Mouse (Mus musculus) cerebellum, adult 9-10 months (tissue): ENCODE data around the gene Hand1.

Experiments used
- DNase-seq: peaks from one replicate; pipeline ENCODE4 v3.0.0; 2022

Gene Hand1

GRCm38 (mm10) chr11:57801766-57802510 is 30.7 kb downstream of the Hand1 start:
- DNase-seq: peak; percentile 39

GRCm38 (mm10) chr11:57800971-57801765 is 31.4 kb downstream of the Hand1 start, which contains the start of gene Sap30l:
Gene Sap30l, plus strand, starts transcription at chr11:57801637.
- DNase-seq: peak; percentile 97

DNA sequence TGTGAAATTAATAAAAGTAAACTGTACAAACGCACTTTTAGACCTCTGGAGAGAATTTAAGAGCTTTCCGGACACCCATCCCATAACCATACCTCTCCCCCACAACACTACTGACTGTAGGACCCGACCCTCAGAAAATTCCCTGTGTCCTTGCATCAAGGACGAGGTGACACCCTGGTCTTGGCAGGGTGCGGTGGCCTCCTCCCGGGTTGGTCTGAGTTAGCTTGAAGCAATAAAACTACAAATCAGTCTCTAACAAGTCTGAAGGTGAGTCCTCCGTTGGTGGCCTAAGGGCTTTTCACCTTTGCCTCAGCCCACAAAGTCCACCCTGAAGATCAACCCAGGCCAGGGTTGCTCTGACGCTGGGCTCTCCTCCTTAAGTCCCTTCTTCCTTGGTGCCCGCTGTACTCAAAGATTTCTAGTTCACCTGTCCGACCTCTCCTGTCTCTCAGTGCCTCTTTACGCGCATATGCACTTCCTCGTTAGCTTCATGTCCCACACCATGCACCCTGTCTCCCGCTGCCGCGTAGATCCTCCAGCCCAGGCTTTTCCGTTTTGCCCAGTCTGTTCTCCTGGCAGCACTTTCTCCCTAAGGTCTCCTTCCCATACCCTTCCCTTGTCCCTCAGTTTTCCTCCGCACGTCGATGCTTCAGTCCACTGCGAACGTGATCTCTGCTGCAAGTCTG is 32.2 kb downstream of the Hand1 start:
- peak; percentile 18 for DNase-seq

GRCm38 (mm10) chr11:57799456-57799855 is 33.2 kb downstream of the Hand1 start:
- DNase-seq: no peak

DNA sequence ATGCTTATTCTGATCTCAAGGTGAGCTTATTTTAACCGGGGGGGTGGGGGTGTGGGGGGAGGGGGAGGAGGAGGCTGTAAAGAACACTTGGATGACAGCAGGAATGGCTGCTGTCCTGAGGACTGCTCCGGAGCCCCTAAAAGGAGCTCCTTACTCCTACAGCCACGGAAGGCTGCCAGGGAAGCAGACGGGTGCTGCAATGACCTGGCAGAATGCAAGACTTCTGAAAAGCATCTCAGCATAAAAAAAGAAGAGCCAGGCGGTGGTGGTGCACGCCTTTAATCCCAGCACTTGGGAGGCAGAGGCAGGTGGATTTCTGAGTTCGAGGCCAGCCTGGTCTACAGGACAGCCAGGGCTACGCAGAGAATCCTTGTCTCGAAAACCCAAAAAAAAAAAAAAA is 34.8 kb downstream of the Hand1 start:
- no peak for DNase-seq

GRCm38 (mm10) chr11:57795086-57795485 is 37.5 kb downstream of the Hand1 start:
- no peak for DNase-seq

GRCm38 (mm10) chr11:57790866-57791535 is 41.6 kb downstream of the Hand1 start:
- DNase-seq: no peak

DNA sequence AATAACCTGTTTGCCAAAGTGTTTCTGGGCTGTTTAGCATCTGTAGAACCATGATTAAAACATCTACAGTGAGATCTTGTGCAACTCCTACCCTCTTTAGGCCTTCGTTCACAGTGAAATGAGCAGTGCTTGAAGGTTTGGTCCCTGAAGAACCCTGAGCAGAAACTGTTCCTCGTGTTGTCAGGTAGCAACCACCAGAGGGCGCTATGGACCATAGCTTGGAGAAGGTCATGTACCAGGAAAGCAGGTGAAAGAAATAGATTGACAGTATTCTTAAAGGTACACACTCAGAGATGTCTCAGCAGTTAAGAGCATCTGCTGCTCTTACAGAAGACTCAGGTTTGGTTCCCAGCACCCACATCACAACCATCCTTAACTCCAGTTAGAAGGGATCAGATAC is 44.7 kb downstream of the Hand1 start:
- peak; percentile 54 for DNase-seq

DNA sequence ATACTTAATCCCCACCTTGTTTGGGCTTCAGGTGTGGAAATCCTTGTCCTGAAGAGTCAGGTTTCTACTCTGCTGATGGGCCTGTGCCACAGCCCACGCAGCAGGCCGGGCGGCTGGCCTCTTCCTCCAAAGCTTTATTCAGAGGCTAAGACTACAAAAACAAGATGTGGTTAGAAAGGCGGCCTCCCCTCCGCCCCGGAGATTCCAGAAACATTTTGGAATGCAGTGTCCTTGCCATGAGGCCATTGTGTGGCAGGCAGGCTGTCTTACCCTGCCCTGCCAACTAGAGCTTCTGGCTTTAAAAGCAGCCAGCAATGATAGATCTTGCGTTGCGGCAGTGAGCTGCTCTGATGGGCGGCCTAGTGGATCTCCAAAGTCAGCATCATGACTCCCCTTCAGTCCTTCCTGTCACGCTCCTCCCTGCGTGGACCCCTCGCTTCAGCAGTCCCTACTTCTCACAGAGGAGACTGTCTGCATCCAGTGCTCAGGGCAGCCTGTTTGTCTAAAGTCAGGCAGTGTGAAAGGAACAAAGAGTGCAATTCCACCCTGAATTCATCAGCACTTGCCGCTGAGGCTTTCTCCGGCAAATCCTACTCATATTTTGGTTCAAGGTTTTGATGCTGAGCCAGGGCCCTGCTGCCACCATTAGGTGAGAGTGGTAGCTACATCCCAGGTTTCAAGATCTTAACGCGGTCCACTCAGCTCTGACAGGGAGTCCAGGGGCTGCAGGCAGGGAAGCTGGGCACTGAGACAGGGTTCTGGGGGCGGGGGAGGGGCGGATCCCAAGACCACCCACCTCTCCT is 45.8 kb downstream of the Hand1 start:
- DNase-seq: peak; percentile 68

DNA sequence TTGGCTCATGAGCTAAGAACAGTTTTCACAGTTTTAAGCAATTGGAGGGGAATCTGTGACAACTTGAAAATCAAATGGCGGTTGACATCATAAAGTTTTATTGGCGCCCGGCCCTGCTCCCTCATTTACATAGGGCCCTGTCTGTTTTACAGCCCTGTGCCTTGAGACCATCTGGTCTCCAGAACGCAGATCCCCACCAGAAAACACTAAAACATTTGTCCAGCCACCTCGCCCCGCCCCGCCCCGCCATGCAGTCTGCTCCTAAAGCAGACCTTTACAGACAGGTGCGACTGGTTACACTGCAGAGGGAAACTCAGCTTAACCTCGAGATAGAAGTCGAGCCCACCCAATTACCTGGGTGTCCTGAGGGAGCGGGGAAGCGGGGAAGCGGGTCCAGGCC is 52.8 kb downstream of the Hand1 start:
- DNase-seq: no peak
